Mouse (Mus musculus): Measurements from ENCODE around the gene Gm42906. TPM values are rescaled to one million over a fixed set of nuclear protein-coding genes. Genes with fewer than 3 reads are reported as not detected.

The Gm42906 gene
- polyA plus RNA-seq, 1 experiment from 2014 or later, result not detected

- Histone ChIP-seq H3K4me3 (replicated peaks; ENCODE audit: low read length) (no peak overlapping the region), H3K9ac (replicated peaks; ENCODE audit: low read depth, low read length) (no peak overlapping the region), H3K27ac (ENCODE audit: low read length) (no peak overlapping the region), H3K4me2 (ENCODE audit: low read length) (no peak overlapping the region), H3K9me3 (ENCODE audit: control insufficient read depth, low read length) (no peaks in the 10 kb centered on the region), H3K36me3 (ENCODE audit: control insufficient read depth, insufficient read depth) (no peaks in the 10 kb centered on the region), H3K4me1 (replicated peaks; ENCODE audit: control insufficient read depth, insufficient read depth, low read length) (0 out of 2 replicates have a peak, but pooled peaks cover 4% of the 10 kb centered on the region), H3K27me3 (replicated peaks; ENCODE audit: control insufficient read depth, insufficient read depth, low read length) (no peaks in the 10 kb centered on the region)
- no peak for ATAC-seq
- WGBS, result 89% methylated on average over 2 of the region's 2 CpGs
These were observed 298.2 kb downstream of the Gm42906 start for GRCm38 (mm10) chr5:151129762-151130161.

GRCm38 (mm10) chr5:151127298-151127717 lies 300.7 kb downstream of the Gm42906 start:
- H3K9ac ChIP-seq (replicated peaks; ENCODE audit: low read depth, low read length), result no peak overlapping the region
- no peaks in the 10 kb centered on the region for H3K27me3 ChIP-seq (replicated peaks; ENCODE audit: control insufficient read depth, insufficient read depth, low read length)
- 0 out of 2 replicates have a peak, but pooled peaks cover 4% of the 10 kb centered on the region for H3K4me1 ChIP-seq (replicated peaks; ENCODE audit: control insufficient read depth, insufficient read depth, low read length)
- no peak overlapping the region for H3K4me2 ChIP-seq (ENCODE audit: low read length)
- H3K9me3 ChIP-seq (ENCODE audit: control insufficient read depth, low read length), result no peaks in the 10 kb centered on the region
- H3K36me3 ChIP-seq (ENCODE audit: control insufficient read depth, insufficient read depth), result no peaks in the 10 kb centered on the region
- H3K4me3 ChIP-seq (replicated peaks; ENCODE audit: low read length), result no peak overlapping the region
- WGBS, result 46% methylated on average over 6 of the region's 6 CpGs
- ATAC-seq, result no peak
- no peak overlapping the region for H3K27ac ChIP-seq (ENCODE audit: low read length)

GRCm38 (mm10) chr5:151126608-151127005 lies 301.4 kb downstream of the Gm42906 start:
- Histone ChIP-seq H3K4me3 (replicated peaks; ENCODE audit: low read length) (no peak overlapping the region), H3K27me3 (replicated peaks; ENCODE audit: control insufficient read depth, insufficient read depth, low read length) (no peaks in the 10 kb centered on the region), H3K4me1 (replicated peaks; ENCODE audit: control insufficient read depth, insufficient read depth, low read length) (0 out of 2 replicates have a peak, but pooled peaks cover 4% of the 10 kb centered on the region), H3K9ac (replicated peaks; ENCODE audit: low read depth, low read length) (no peak overlapping the region), H3K9me3 (ENCODE audit: control insufficient read depth, low read length) (no peaks in the 10 kb centered on the region), H3K4me2 (ENCODE audit: low read length) (no peak overlapping the region), H3K36me3 (ENCODE audit: control insufficient read depth, insufficient read depth) (no peaks in the 10 kb centered on the region), H3K27ac (ENCODE audit: low read length) (no peak overlapping the region)
- no peak for ATAC-seq
- 76% methylated on average over 10 of the region's 10 CpGs for WGBS

- H3K36me3 ChIP-seq (ENCODE audit: control insufficient read depth, insufficient read depth), result no peaks in the 10 kb centered on the region
- H3K27ac ChIP-seq (ENCODE audit: low read length), result no peak overlapping the region
- 77% methylated on average over 6 of the region's 6 CpGs for WGBS
- no peak for ATAC-seq
- no peaks in the 10 kb centered on the region for H3K9me3 ChIP-seq (ENCODE audit: control insufficient read depth, low read length)
- H3K27me3 ChIP-seq (replicated peaks; ENCODE audit: control insufficient read depth, insufficient read depth, low read length), result no peaks in the 10 kb centered on the region
- H3K4me1 ChIP-seq (replicated peaks; ENCODE audit: control insufficient read depth, insufficient read depth, low read length), result 0 out of 2 replicates have a peak, but pooled peaks cover 4% of the 10 kb centered on the region
- no peak overlapping the region for H3K9ac ChIP-seq (replicated peaks; ENCODE audit: low read depth, low read length)
- H3K4me3 ChIP-seq (replicated peaks; ENCODE audit: low read length), result no peak overlapping the region
- H3K4me2 ChIP-seq (ENCODE audit: low read length), result no peak overlapping the region
These were observed 301.9 kb downstream of the Gm42906 start for GRCm38 (mm10) chr5:151125985-151126607.

- 81% methylated on average over 2 of the region's 2 CpGs for WGBS
- Histone ChIP-seq H3K4me1 (replicated peaks; ENCODE audit: control insufficient read depth, insufficient read depth, low read length) (no peaks in the 10 kb centered on the region), H3K9me3 (ENCODE audit: control insufficient read depth, low read length) (no peaks in the 10 kb centered on the region), H3K27me3 (replicated peaks; ENCODE audit: control insufficient read depth, insufficient read depth, low read length) (no peaks in the 10 kb centered on the region), H3K4me3 (replicated peaks; ENCODE audit: low read length) (no peak overlapping the region), H3K36me3 (ENCODE audit: control insufficient read depth, insufficient read depth) (no peaks in the 10 kb centered on the region), H3K9ac (replicated peaks; ENCODE audit: low read depth, low read length) (no peak overlapping the region), H3K4me2 (ENCODE audit: low read length) (no peak overlapping the region), H3K27ac (ENCODE audit: low read length) (no peak overlapping the region)
- ATAC-seq, result no peak
These were observed 310.1 kb downstream of the Gm42906 start for GRCm38 (mm10) chr5:151117846-151118245.

- ATAC-seq, result no peak
- WGBS, result 87% methylated on average over 5 of the region's 5 CpGs
- H3K9ac ChIP-seq (replicated peaks; ENCODE audit: low read depth, low read length), result no peak overlapping the region
- no peak overlapping the region for H3K4me3 ChIP-seq (replicated peaks; ENCODE audit: low read length)
- no peaks in the 10 kb centered on the region for H3K27me3 ChIP-seq (replicated peaks; ENCODE audit: control insufficient read depth, insufficient read depth, low read length)
- no peaks in the 10 kb centered on the region for H3K9me3 ChIP-seq (ENCODE audit: control insufficient read depth, low read length)
- no peaks in the 10 kb centered on the region for H3K36me3 ChIP-seq (ENCODE audit: control insufficient read depth, insufficient read depth)
- no peaks in the 10 kb centered on the region for H3K4me1 ChIP-seq (replicated peaks; ENCODE audit: control insufficient read depth, insufficient read depth, low read length)
- H3K4me2 ChIP-seq (ENCODE audit: low read length), result no peak overlapping the region
- H3K27ac ChIP-seq (ENCODE audit: low read length), result no peak overlapping the region
These were observed 311.6 kb downstream of the Gm42906 start for GRCm38 (mm10) chr5:151116192-151116887.

GRCm38 (mm10) chr5:151112743-151113142 lies 315.2 kb downstream of the Gm42906 start:
- Histone ChIP-seq H3K4me3 (replicated peaks; ENCODE audit: low read length) (no peak overlapping the region), H3K27ac (ENCODE audit: low read length) (no peak overlapping the region), H3K4me2 (ENCODE audit: low read length) (no peak overlapping the region), H3K9ac (replicated peaks; ENCODE audit: low read depth, low read length) (no peak overlapping the region), H3K4me1 (replicated peaks; ENCODE audit: control insufficient read depth, insufficient read depth, low read length) (no peaks in the 10 kb centered on the region), H3K9me3 (ENCODE audit: control insufficient read depth, low read length) (no peaks in the 10 kb centered on the region), H3K36me3 (ENCODE audit: control insufficient read depth, insufficient read depth) (no peaks in the 10 kb centered on the region), H3K27me3 (replicated peaks; ENCODE audit: control insufficient read depth, insufficient read depth, low read length) (no peaks in the 10 kb centered on the region)
- 90% methylated on average over 9 of the region's 9 CpGs for WGBS
- ATAC-seq, result no peak

- no peaks in the 10 kb centered on the region for H3K36me3 ChIP-seq (ENCODE audit: control insufficient read depth, insufficient read depth)
- H3K27ac ChIP-seq (ENCODE audit: low read length), result no peak overlapping the region
- H3K4me1 ChIP-seq (replicated peaks; ENCODE audit: control insufficient read depth, insufficient read depth, low read length), result no peaks in the 10 kb centered on the region
- H3K9me3 ChIP-seq (ENCODE audit: control insufficient read depth, low read length), result no peaks in the 10 kb centered on the region
- no peaks in the 10 kb centered on the region for H3K27me3 ChIP-seq (replicated peaks; ENCODE audit: control insufficient read depth, insufficient read depth, low read length)
- no peak for ATAC-seq
- H3K4me3 ChIP-seq (replicated peaks; ENCODE audit: low read length), result no peak overlapping the region
- no peak overlapping the region for H3K9ac ChIP-seq (replicated peaks; ENCODE audit: low read depth, low read length)
- WGBS, result 90% methylated on average over 7 of the region's 7 CpGs
- H3K4me2 ChIP-seq (ENCODE audit: low read length), result no peak overlapping the region
These were observed 316.7 kb downstream of the Gm42906 start for GRCm38 (mm10) chr5:151111080-151111871.

GRCm38 (mm10) chr5:151110461-151110908 lies 317.5 kb downstream of the Gm42906 start:
- no peaks in the 10 kb centered on the region for H3K9me3 ChIP-seq (ENCODE audit: control insufficient read depth, low read length)
- ATAC-seq, result no peak
- no peaks in the 10 kb centered on the region for H3K4me1 ChIP-seq (replicated peaks; ENCODE audit: control insufficient read depth, insufficient read depth, low read length)
- WGBS, result 20% methylated on average over 6 of the region's 6 CpGs
- H3K4me2 ChIP-seq (ENCODE audit: low read length), result no peak overlapping the region
- H3K4me3 ChIP-seq (replicated peaks; ENCODE audit: low read length), result no peak overlapping the region
- no peaks in the 10 kb centered on the region for H3K36me3 ChIP-seq (ENCODE audit: control insufficient read depth, insufficient read depth)
- no peaks in the 10 kb centered on the region for H3K27me3 ChIP-seq (replicated peaks; ENCODE audit: control insufficient read depth, insufficient read depth, low read length)
- no peak overlapping the region for H3K27ac ChIP-seq (ENCODE audit: low read length)
- no peak overlapping the region for H3K9ac ChIP-seq (replicated peaks; ENCODE audit: low read depth, low read length)

Data from forebrain, embryonic 16.5 days (tissue).